Mouse (Mus musculus) MEL-GATA-1-ER (cell line): ENCODE data around the gene Upk1a.

Experiments used
- DNase-seq: peaks from one replicate; pipeline ENCODE4 v3.0.0-alpha.2; 2012; ENCODE audit warnings: low read depth; ENCODE audit errors: extremely low read depth

Upk1a gene

DNA sequence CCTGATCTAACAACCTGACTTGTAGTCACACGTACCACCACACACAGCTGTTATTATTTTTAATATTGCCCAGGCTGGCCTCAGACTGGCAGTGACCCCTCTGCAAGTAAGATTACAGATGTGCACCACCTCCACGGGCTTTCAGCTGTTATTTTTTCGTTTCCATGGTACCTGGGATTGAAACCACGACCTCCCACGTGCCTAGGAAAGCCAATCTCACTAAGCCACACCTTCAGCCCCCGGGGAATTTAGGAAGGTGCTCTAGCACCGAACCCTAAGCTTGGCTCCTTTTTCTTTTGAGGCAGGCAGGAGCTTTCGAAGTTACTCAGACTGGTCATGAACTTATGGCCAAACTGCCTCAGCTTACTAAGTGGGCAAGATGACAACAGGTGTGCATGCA, 8.2 kb downstream of the Upk1a start:
- no peak for DNase-seq

DNA sequence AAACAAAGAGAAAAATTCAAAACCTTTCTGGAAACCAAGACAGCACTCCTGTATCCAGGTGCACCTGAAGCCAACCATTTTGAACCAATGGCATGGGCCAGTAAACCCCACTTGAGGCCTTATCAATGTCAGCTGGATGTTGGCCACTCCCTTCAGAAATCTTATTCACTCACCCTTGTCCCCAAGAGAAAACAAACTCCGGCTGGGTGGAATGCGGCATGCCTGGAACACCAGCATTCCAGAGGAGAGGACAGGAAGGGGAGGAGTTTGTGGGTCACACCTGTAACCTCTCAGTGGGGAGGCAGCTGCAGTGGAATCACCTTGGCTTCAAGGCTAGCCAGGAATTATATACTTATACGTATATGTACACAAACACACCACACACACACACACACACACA, 10.1 kb downstream of the Upk1a start:
- DNase-seq, result no peak

DNA sequence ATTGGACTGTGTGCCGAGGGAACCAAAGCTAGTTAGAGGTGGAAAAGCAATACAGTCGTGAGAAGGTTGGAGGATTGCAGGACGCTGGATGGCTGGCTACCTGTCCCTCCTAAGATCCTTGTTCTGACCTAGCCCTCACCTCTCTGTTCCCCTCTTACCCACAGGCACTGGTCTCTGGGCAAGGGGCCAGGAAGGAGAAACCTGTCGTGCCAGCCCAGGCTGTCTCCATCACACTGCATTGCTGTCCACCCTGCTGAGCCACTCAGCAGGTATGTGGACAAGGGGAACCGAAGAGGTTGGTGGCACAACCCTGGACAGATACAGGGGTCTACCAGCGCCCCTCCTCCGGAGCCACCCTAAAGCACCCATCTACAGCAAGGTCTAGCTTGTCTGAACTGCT, 12.0 kb downstream of the Upk1a start:
- no peak for DNase-seq

DNA sequence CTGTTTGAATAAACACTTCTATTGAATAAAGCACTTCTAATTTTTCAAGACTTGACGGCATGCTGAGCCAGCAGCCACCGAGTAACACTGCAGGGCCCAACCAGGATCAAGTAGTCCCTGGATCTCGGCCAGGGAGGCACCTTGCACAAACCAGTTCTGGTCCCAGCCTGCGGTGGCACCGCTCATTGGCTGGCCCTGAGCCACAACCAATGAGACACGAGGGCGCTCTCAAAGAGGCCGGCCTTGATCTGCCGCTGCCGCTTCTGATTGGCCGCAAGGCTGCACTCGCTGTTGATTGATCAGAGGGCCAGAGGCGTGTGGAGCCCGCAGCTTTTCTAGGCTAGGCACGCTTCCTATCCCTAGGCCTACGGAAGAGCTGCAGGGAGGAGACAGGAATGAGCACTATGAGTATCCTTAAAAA, 12.7 kb downstream of the Upk1a start:
- DNase-seq, result peak; percentile 96

DNA sequence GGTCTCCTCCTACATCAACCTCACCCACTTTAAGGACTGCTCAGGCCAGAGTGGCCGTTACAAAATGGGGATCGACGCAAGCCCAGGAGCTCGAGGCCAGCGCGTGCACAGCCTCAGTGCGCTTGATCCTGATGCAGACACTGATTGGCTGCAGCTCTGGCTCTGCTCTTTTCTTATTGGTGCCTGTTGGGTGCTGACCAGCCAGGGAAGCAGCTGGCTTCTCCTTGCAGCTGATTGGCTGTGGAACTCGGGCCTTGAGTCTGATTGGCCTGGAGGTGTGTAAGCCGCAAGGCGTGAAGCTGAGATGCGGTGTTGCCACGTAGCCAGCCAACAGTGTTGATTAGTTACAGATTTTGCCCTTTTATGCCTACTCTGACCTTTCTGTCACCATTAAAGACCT, 13.9 kb downstream of the Upk1a start, which contains the start of gene Zbtb32:
Zbtb32 (minus strand) TSS at position 124 of the 400 bp plus-strand sequence.
- no peak for DNase-seq

DNA sequence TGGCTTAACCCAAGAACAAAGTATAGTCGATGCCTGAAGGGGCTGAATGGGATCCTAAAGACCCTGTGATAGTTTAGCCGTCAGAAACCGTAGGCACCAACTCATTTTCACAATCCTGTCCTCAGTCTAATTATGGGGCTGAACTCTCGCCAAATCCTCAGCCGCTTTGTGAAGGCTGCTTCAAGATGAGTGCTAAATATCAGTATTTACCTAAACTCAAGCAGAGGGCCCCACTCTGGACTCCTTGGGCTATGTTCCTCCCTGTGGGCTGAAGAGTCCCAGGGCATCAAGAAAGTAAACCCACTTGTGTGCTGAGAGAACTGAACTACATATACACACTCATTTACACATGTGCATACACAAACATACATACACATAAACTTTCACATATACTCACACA, 15.8 kb downstream of the Upk1a start:
- no peak for DNase-seq

DNA sequence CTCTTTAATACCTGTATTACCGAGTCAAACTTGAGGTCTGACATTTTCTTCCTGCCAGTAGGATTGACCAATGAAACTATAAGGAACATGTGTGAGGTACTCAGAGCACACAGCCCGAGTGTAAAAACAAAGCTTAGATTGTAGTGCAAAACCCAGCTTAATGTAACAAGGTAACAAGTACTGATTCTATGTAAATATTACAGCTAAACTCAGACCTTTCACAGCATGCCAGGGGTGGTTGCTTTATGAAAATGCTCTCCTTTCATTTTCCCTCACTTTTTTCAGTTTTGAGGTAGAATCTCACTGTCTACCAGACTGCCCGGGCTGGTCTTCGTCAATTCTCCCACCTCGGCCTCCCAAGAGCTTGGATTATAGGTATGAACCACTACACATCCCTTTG, 16.6 kb downstream of the Upk1a start:
- DNase-seq, result no peak

DNA sequence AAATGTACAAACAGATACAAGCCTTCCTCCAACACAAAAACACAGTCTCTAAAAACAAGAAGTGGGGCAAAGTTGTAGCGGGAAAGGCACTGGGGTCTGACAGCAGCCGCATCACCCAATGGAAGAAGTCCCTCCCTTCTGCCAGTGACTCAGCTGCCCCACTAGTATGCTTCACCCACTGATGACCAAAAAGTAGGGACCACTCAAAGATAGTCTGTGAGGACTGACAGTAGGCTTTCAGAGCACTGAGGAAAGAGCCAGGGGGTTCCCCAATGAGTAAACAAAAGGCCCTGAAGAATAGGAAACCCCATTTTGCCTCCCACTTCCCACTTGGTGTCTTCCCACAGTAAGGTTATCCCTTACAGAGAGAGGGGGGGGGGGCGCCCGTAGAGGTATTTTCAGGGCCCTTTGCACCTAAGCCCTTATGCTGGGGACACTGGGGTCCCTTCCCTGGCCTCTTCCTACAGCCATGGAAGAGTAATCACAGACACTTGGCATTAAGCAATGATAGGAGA, 18.1 kb downstream of the Upk1a start:
- DNase-seq, result peak; percentile 36

DNA sequence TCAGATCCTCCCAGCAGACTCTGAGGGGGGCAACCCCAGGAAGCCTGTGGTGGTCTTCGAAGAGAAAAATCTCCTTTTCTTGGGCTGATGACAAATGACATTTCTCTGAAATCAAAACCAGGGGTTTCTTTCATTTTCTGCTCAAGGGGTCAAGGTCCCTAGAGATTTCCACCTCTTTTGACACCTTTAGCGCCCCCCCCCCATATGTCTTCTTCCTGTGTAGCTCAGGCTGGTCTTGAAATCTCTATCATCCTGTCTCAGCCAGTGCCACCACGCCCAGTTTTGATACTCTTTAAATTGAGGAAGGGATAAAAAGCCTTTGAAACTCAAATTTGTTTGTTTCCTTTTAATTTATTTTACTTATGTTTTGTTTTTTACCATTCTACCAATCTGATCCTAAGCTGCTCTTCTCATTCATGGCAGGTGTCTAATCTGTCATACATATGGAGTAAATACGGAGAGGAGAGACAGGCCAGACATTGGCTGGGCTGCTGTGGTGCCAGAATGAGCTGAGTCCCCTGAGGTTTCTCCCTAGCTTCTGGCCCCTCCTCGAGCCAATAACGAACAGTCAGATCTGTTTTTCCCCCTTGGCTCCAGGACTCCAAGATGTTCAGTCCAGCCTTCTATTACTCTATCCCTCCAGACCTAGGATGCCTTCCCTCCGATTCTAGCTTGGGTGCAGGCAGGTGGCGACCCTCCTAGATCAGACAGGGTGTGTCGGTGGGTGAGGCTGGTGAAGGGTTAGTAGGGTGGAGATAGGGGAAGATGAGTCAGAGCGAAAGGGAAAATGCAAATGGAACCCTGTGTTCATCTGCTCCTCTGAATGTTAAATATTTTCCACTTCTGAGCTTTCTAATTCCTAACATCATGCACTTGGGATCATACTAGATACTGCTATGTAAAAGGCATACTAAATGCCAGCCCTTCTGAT, 18.8 kb downstream of the Upk1a start:
- no peak for DNase-seq

DNA sequence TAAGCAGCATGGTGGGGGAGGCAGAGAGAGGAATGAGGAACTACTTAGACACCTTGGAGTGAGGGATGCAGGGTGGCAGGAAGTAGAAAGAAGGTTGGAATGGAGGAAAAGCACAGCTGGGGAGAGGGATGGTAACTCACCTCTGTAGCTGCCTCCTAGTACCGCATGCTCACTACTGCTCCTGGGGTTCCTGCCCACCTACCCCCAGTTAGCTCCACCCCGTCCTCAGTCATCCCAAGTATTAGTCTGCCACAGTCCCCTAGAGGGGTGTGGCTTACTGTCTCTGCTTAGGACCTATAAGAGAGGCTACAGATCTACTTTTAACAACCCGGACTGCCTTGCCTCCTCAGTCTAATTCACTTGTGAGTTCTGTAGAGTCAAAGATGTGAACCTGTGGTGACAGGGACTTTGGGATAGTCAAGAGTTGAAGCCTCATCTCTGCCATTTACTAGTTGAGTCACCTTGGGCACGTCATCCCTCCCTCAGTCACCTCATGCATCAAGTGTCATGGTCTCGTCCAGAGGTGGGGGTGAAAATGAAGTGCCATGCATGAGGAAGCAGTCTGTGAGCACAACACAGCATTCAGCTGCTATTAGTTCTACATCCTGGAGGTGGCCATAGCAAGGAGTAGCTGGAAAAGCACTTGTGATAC, 19.7 kb downstream of the Upk1a start:
- DNase-seq, result peak; percentile 81

DNA sequence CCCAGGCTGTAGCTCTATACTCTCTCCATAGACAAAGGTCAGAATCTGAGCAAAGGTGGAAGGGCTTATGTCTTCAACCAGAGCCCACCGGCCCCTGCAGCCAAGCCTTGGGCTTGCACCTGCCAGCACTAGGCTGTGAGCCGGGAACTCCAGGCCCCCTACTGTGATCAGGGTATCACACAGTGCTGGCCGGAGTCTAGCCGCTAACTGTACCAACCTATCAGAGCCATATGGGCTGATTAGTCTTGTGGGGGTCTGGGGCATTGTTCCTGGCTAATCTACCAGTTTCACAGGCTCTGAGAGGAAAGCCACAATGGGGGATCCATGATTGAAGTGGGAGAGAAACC, 21.1 kb downstream of the Upk1a start:
- DNase-seq, result no peak

DNA sequence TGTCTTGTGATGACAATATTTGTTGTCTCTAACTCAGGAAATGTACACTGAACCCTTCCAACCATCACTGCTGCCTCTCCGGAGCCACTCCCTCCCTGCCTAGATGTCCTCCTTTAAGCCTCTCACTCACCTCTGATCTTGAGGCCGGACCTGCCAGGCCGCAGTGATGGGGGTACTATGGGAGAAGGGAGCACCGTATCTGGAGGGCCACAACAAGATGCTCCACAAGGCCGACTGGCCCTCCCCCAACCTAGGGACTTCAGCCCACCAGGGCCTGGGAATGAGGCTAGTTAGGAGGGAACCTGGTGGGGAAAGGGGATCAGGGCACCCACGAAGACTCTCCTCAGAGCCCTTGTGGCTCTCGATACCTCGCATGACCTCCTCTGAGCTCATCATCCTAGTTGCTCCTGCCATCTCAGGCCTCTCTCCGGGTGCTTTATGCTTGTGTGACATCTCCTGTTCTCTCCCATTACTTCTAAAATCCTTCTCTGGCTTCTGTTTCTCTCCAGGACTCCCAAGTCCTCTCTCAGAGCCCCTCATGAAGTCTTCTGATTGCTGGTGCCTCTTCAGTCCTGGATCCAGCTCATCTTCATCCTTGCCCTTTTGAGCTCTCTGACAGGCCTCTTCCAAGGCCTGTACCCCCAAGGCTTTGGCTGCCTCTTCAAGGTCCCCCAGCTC, 21.6 kb downstream of the Upk1a start:
- DNase-seq, result no peak

DNA sequence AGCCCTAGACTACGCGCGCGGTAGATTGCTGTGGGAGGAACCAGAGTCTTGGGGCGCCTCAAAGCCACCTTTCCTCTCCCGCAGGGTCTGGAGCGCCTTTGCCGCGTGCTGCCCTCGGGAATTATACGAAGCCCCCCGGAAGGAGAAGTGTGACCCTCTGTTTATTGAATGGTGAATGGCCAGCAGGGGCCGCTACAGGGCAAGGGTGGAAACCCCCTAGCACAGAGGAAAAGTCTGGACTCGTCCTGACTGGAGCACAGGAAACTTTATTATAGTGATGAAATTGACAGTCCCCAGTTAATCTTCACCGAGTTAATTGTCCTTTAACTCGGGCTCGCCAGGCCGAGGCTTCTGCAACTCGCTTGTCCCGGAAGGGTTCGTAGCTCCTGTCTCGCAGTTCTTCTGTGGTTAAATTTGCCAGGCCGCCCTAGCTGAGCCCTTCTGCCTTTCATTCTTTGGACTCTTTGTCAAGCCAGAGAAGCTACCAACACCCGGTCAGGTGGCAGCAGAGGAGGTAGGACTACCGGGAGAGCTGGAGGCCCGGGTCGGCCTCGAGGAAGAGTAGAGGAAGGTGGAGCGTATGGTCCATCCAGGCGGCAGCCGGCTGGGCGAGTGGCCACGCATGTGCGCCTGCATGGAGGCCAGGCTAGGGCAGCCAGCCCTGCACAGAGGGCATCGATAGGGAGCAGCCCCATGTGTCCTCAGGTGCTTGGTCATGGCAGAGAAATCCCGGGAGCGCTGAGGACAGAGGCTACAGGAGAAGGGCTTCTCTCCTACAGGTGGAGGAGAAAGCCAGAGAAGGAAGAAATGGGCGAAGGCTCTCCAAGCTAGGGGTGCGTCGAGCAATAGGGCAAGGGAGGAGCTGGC, 23.0 kb downstream of the Upk1a start:
- peak; percentile 57 for DNase-seq

DNA sequence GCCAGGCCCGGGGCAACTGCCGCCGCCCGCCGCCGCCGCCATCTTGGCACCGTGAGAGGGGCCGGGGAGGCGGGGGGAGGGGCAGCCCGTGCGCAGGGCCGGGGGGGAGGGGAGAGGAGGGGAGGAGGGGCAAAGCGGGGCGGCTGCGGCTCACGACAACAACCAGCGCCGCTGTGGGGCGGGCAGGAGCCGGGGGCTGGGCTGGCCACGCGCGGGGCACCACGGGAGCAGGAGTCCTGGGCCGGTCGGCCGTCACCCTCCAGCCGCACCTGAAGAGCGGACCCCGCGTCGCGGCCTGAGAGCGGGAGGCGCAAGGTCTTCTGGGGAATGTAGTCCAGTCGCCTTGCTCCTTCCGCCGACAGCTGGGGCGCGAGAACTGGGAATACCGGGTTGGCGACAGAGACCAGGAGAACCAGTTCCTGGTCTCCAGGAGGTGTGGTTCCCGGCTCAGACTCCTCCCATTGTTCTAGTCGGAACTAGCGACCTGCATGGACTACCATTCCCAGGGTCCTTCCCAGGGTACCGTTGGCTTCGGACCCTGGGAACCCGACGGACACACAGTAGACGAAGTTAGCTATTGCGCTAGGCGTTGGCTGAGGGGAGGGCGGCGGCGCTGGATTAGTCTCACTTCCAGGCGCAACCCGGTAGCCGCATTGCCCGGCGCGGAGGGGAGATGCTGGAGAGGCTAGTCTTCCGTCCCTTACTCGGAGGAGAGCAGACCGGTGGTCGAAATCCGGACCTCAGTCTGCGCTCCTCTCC, 23.8 kb downstream of the Upk1a start, which contains the start of gene Kmt2b:
Kmt2b (minus strand) TSS at position 51 of the 759 bp plus-strand sequence.
- DNase-seq, result peak; percentile 92

DNA sequence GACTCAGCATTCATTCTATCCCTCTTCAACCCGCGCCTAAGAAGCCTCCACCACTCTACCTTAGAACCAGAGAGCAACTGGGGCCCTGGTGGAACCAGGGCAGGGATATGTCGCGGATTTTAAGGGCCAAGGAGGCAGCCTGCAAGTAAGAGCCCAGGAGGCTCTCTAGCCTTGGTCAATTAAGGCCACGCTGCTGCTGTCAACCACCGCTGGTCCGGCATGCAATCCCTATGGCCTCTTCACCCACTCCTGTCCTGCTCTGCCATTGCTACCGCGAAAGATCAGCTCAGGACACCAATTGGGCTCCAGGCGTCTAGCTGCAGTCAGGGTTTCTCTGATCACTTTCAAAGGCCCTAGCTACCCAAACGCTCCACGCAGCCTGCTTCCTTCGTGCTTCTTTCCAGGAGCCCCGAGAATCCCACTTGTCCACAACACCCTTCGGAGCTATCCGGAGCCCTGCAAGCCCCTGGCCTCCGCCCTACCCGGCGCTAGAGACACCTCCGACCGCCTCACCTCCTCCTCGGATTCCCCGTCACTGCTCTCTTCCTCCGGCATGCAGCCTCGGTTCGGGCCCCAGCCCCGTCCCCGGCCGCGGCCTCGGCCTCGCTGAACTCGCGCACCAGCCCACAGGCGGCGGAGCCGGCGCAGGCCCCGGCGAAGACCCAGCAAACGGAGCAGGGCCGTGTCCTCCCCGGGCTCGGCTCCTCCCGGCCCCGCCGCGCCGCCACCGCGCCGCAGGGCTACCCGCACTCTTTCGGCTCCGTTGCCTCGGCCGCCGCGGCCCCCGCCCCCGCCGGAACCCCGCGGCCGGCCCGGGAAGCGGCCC, 24.6 kb downstream of the Upk1a start:
- DNase-seq, result no peak

DNA sequence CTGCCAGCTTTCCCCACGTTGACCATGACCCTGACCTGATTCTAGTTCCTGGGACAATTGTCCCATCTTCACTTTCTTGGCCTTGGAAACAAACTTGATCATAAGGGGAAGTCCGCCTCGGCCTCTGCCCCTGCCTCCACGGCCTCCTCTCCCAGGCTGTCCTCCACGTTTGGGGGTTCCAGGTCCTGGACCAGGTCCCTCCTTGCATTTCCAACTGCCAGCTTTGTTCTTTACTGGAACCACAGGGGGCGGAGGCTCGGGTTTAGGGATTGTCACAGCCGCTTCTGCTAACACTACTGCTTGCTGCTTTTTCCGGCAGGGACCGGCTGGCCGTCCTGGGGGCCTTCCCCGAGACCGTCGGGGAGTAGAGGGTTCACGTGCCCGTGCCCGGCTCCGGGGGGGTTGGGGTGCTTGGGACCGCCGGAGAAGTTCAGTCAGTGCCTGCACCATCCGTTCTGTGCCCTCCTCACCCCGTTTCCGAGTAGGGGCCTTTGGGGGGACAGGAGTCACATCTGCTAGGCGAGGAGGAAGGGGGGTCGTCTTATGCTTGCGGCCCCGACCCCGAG, 26.1 kb downstream of the Upk1a start:
- no peak for DNase-seq

DNA sequence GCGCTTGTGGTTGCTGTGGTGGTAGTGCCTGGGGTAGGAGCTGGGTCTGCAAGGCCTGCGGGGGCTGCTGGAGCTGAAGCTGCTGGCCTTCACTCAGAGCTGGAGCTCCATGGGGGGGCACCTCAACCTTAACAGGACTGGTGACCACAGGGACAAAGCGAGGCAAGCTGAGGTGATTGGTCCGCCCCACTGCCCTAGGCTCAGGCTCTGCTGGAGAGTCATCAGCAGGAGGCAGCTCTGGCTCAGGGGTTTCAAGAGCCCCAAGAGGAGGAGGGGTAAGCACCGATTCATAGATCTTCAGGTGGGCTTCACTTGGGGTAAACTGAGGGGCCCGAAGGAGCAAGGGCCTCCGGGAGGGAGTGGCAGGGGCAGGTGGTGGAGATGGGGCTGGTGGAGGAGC, 27.5 kb downstream of the Upk1a start:
- no peak for DNase-seq

DNA sequence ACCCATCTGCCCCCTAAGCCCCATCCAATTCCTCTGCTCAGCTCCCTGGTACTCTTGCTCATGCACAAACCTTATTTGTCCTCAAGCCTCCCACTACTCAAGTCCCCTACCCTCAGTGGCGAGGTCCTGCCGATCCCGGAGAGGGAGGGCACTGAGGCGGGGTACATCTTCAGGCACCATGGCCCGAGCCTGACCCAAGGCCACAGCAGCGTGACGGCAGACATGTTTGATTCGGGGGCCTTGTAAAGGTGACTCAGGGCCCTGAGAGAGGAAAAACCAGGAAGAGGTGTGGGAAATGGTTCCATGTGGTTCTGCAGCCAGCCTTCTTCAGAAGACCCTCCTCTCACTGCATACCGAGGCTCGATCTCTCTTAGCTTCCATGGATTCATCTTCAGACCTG, 28.3 kb downstream of the Upk1a start:
- no peak for DNase-seq

DNA sequence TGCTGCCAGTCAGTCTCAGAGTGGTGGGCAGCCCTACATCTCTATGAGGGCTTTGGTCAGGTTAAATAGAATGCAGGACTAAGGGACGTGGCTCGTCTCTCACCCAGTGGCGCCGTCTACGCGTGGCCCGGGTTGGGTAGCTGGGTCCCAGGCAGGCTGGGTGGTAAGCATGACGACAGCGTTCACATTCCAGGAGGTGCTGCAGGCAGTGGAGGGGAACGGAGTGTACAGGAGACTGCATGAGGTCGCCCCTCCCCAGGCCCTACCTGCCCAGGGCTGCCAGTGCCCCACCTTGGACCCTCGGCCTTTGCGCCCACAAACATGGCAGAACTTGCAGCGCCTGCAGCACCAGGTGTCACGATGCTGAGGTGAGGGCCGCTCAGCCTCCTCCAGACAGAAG, 31.1 kb downstream of the Upk1a start:
- DNase-seq, result no peak
